Mouse (Mus musculus) neural tube, embryonic 11.5 days (tissue): ENCODE data around the gene Lsamp. TPM values are rescaled to one million over a fixed set of nuclear protein-coding genes. Genes with fewer than 3 reads are reported as not detected.
"Not testable (repeated sequence)": the region's sequence is repeated elsewhere in the genome, so short reads cannot be mapped to it uniquely, and the experiment has no call there.

Experiments
- ATAC-seq: fragments of 200-750 bp; cut with Nextera tagmentation; 2 replicates; pipeline ENCODE4 v1.8.0; 2017; ENCODE audit warnings: moderate number of reproducible peaks, mild to moderate bottlenecking, moderate TSS enrichment, moderate library complexity; ENCODE audit not compliant: insufficient read depth, low FRiP score, low TSS enrichment
- DNase-seq: peaks from one replicate; pipeline ENCODE4 v3.0.0-alpha.2; 2015; ENCODE audit warnings: low spot score
- H3K27ac ChIP-seq: fragments of 300-500 bp; sonication (generic); 2 replicates; pipeline ENCODE4 v1.5.1; 2014; ENCODE audit warnings: low read depth, mild to moderate bottlenecking, low read length
- H3K27me3 ChIP-seq: fragments of 300-500 bp; sonication (generic); 2 replicates; pipeline ENCODE4 v1.6.1; 2014; ENCODE audit warnings: mild to moderate bottlenecking, low read length, mixed read lengths; ENCODE audit not compliant: control insufficient read depth, insufficient read depth
- H3K36me3 ChIP-seq: fragments of 300-500 bp; sonication (generic); 2 replicates; pipeline ENCODE4 v1.6.1; 2014; ENCODE audit warnings: mild to moderate bottlenecking, low read length, moderate library complexity, mixed read lengths; ENCODE audit not compliant: control insufficient read depth, insufficient read depth
- H3K4me1 ChIP-seq: fragments of 300-500 bp; sonication (generic); 2 replicates; pipeline ENCODE4 v1.6.1; 2014; ENCODE audit warnings: low read length, mixed read lengths; ENCODE audit not compliant: control insufficient read depth, insufficient read depth
- H3K4me2 ChIP-seq: fragments of 300-500 bp; sonication (generic); 2 replicates; pipeline ENCODE4 v1.6.1; 2014; ENCODE audit warnings: low read depth, mild to moderate bottlenecking, moderate library complexity
- H3K4me3 ChIP-seq: fragments of 300-500 bp; sonication (generic); 2 replicates; pipeline ENCODE4 v1.5.1; 2014; ENCODE audit warnings: low read depth, low read length
- H3K9ac ChIP-seq: fragments of 300-500 bp; sonication (generic); 2 replicates; pipeline ENCODE4 v1.6.1; 2014; ENCODE audit warnings: mild to moderate bottlenecking, low read length
- H3K9me3 ChIP-seq: fragments of 300-500 bp; sonication (generic); 2 replicates; pipeline ENCODE4 v1.6.1; 2016; ENCODE audit warnings: low read length; ENCODE audit not compliant: control insufficient read depth
- WGBS: fragments of 180-500 bp; shearing (Covaris S2); extraction: QIAGEN DNeasy Blood & Tissue Kit; methylation state at CpG from one replicate; pipeline ENCODE4 v1.1.7; 2014; 5-methylcytosine and 5-hydroxymethylcytosine counted together
- polyA plus RNA-seq: library from polyadenylated mRNA; unstranded; fragments of >200 nt; fragmentation: Nextera tagmentation; extraction: Ambion mirVana; gene quantifications from 2 replicates; pipeline ENCODE4 v1.2.1, GENCODE M21; 2014

The Lsamp gene
- polyA plus RNA-seq, 1 experiment from 2014 or later = 12.6 TPM

DNA sequence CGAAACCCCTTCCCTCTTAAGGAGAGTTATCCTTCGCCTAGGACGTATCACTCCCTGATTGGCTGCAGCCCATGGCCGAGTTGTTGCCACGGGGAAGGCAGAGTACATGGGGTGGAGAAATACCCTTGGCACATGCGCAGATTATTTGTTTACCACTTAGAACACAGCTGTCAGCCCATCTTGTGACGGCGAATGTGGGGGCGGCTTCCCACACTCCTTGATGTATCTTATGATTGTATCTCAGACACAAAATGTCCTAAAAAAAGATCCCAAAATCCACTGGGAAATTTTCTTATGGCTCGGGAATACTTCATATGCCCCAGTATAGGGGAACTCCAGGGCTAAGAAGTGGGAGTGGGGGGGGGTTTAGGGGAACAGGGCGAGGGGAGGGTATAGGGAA lies 2019.3 kb downstream of the Lsamp start:
- not testable (repeated sequence) for H3K4me2 ChIP-seq, H3K27ac ChIP-seq, H3K9me3 ChIP-seq, H3K4me1 ChIP-seq, DNase-seq, ATAC-seq, H3K36me3 ChIP-seq, H3K27me3 ChIP-seq, H3K4me3 ChIP-seq, H3K9ac ChIP-seq
- 93% methylated on average over 8 of the region's 11 CpGs for WGBS

DNA sequence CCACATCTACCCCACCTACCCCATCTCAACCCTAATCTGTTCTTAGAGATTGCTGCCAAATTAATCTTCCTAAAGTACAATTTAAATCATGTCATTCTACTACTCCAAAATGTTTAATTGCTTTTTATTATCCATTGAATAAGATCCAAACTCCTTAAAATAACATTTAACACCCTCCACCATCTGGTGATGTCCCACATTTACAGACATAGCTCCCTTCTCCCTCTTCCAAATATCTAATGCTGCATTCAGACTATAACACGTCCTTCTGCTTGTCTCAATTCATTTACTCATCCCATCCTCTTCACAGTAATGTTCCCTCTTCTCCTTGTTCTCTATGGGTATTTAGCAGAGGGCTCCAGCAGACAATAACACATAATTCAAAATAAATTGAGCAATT lies 2020.0 kb downstream of the Lsamp start:
- DNase-seq (no peak), ATAC-seq (no peak)
- Histone ChIP-seq H3K9me3 (no peaks in the 10 kb centered on the region), H3K9ac (no peak overlapping the region), H3K27ac (no peak overlapping the region), H3K36me3 (no peaks in the 10 kb centered on the region), H3K4me2 (no peak overlapping the region), H3K4me1 (no peaks in the 10 kb centered on the region), H3K27me3 (no peaks in the 10 kb centered on the region), H3K4me3 (no peak overlapping the region)
- WGBS = 76% methylated on average over 1 of the region's 1 CpGs

DNA sequence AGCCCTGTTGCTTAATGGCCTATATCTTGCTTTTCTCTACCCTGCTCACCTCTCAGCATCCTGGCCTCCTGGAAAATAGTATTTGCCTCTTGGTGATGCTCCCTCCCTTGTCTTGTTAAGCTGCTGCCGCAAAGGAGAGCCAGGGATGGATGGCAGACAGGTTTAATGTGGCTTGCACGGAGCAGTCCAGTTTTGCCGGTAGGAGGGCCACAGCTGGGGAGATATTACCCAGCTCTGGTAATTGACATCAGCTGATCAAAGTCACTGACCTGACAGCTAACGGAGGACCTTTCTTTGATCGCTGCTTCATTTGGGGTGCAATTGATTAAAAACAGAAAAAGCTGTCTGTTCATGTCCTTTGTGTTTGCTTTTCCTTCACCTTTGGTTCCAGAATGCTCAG lies 2030.8 kb downstream of the Lsamp start:
- H3K27me3 ChIP-seq = no peaks in the 10 kb centered on the region
- no peak overlapping the region for H3K4me2 ChIP-seq
- H3K4me3 ChIP-seq = no peak overlapping the region
- no peak for ATAC-seq
- no peak overlapping the region for H3K27ac ChIP-seq
- H3K9ac ChIP-seq = no peak overlapping the region
- no peak for DNase-seq
- H3K9me3 ChIP-seq = no peaks in the 10 kb centered on the region
- H3K4me1 ChIP-seq = no peaks in the 10 kb centered on the region; the same call in 1 of the 2 replicates
- H3K36me3 ChIP-seq = no peaks in the 10 kb centered on the region
- WGBS = 40% methylated on average over 5 of the region's 5 CpGs

DNA sequence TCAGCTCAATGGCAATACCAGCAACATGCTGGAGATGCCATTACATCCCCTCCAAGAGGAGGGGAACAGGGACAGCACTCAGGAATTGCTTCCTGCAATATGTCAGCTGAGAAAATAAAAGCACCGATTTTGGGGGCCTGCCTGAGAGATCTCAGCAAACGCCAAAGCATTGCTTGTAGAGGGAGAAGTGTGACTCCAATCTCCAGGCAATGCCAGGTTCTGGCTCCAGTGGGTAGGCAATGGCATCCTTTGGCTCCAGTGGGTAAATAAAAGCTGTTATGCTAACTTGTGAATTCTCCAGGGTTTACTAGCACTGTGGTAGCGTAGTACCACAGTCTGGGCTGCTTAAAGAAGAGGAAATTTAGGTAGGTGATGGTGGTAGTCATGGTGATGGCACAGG lies 2031.3 kb downstream of the Lsamp start:
- DNase-seq (no peak), ATAC-seq (no peak)
- H3K27ac ChIP-seq = no peak overlapping the region
- H3K4me1 ChIP-seq = no peaks in the 10 kb centered on the region; the same call in 1 of the 2 replicates
- no peaks in the 10 kb centered on the region for H3K36me3 ChIP-seq
- no peak overlapping the region for H3K9ac ChIP-seq
- H3K9me3 ChIP-seq = no peaks in the 10 kb centered on the region
- no peak overlapping the region for H3K4me2 ChIP-seq
- H3K4me3 ChIP-seq = no peak overlapping the region
- 50% methylated on average over 3 of the region's 3 CpGs for WGBS
- no peaks in the 10 kb centered on the region for H3K27me3 ChIP-seq

DNA sequence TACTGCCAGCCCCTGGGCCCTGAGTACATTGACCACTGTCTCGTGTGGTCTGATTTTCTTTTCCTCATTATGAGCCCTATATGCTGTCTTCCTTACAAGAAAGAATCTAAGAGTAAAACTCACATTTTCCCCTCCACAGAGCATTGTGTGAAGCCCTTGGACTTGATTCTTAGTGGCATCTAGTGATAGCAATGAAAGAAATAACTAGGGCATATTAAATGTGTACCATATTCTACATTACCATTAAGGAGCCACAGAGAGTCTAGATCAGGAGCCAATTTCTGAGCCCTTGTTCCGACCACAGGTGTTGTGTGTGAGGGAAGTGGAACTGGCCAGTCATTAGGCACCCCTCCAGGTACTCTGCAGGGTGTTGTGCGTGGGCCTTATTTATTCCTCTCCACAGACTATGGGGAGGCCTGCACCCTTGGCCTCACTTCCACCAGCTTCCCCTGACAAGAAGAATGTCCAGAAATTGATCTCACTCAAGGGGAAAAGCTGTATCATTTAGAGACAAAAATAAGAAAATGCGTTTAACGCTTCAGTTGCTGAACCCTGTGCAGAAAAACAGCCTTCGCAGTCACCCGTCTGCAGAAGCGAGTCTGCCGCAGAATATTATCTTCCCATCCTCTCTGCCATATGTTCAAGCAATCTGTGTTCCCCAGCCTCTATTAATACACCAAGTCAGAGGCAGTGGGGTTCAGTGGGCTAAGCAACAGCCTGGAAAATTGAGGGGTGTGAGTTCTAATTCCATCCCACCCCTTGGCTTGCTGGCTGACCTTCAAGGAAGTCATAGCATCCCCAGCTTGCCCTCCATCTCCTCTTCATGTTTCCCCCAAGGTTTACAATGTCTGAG lies 2032.9 kb downstream of the Lsamp start:
- no peak for ATAC-seq
- no peak overlapping the region for H3K4me3 ChIP-seq
- no peaks in the 10 kb centered on the region for H3K36me3 ChIP-seq
- no peak overlapping the region for H3K4me2 ChIP-seq
- H3K9me3 ChIP-seq = no peaks in the 10 kb centered on the region
- no peak overlapping the region for H3K27ac ChIP-seq
- 84% methylated on average over 9 of the region's 9 CpGs for WGBS
- DNase-seq = no peak
- no peak overlapping the region for H3K9ac ChIP-seq
- H3K4me1 ChIP-seq = no peaks in the 10 kb centered on the region; the same call in 1 of the 2 replicates
- no peaks in the 10 kb centered on the region for H3K27me3 ChIP-seq

DNA sequence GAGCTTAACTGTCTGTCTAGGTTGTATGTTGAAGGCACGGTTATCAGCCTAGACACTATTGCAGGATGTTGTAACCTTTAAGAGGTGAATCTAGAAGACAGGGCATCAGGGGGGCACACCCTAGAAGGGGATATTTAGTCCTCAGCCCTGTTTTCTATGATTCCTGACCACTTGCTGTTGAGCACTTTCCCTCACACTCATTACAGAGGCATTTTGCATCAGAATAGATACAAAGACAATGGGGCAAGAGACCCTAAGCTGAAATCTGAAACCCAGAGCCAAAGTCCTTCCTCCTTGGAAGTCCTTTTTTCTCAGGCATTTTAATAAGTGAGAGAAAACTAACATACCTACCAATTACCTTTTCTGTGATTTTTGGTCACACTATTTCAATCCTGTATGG lies 2038.4 kb downstream of the Lsamp start:
- H3K4me3 ChIP-seq = no peak overlapping the region
- no peak overlapping the region for H3K27ac ChIP-seq
- H3K9ac ChIP-seq = no peak overlapping the region
- H3K4me1 ChIP-seq = no peaks in the 10 kb centered on the region
- ATAC-seq = no peak
- WGBS = 44% methylated on average over 1 of the region's 1 CpGs
- DNase-seq = no peak
- no peaks in the 10 kb centered on the region for H3K9me3 ChIP-seq
- H3K27me3 ChIP-seq = no peaks in the 10 kb centered on the region
- H3K36me3 ChIP-seq = no peaks in the 10 kb centered on the region
- H3K4me2 ChIP-seq = no peak overlapping the region

DNA sequence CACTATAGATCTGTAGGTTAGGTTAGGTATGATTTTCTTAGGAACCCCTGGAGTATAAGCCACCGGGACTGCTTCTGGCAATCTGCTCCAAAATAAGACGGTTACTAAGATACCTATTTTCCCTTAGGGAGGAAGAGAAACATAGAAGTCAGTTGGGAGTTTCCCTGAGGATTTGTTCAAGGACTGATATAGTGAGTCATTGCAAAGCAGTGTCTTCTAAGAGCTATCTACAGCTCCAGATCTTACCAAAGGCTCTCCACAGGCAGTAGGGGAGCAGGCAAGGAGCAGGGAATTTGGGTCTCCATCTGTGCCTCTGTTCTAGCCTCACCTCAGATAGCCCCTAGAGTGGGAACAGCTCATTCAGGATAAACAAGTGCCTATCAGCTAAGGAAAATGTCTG lies 2047.9 kb downstream of the Lsamp start:
- 87% methylated on average over 2 of the region's 2 CpGs for WGBS
- Histone ChIP-seq H3K27ac (no peak overlapping the region), H3K9ac (no peak overlapping the region), H3K4me1 (no peaks in the 10 kb centered on the region), H3K36me3 (no peaks in the 10 kb centered on the region), H3K4me3 (no peak overlapping the region), H3K9me3 (no peaks in the 10 kb centered on the region), H3K27me3 (no peaks in the 10 kb centered on the region), H3K4me2 (no peak overlapping the region)
- no peak for DNase-seq
- ATAC-seq = no peak

DNA sequence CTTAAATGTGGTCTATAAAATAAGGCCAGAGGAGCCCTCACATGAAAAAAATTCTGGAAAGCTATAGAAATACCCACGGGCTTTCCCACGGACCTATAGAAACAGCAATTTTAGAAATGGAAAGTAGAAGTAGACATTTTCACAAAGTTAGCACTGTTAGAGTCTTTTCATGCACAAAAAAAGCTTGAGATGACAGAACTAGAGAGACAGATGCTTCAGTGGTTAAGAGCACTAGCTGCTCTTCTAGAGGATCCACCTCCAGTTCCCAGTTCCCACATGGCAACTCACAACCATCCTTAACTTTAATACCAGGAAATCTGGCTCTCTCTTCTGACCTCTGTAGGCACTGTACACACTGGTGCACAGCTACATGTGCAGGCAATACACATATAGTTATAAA lies 2049.3 kb downstream of the Lsamp start:
- Histone ChIP-seq H3K4me2 (no peak overlapping the region), H3K4me3 (no peak overlapping the region), H3K9ac (no peak overlapping the region), H3K36me3 (no peaks in the 10 kb centered on the region), H3K4me1 (no peaks in the 10 kb centered on the region), H3K9me3 (no peaks in the 10 kb centered on the region), H3K27me3 (no peaks in the 10 kb centered on the region), H3K27ac (no peak overlapping the region)
- no peak for DNase-seq
- ATAC-seq = no peak
- 98% methylated on average over 2 of the region's 2 CpGs for WGBS

DNA sequence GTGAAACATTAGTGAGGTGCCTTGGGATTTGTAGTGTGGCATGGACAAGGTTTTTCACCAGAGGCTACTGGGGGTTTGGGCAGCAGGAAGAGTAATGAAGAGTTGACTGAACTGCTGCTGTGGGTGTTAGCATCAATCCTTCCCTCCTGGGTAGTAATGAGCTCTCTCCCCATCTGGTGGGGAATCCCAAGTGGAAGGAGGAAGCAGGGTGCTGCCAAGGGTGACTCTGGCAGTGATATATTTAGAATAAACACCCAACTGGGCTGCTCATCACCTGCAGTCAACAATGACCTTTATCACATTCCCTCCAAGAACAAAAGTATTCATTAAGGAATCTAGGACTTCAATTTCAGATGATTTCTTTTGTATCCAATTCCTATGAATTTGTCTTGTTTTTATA lies 2064.0 kb downstream of the Lsamp start:
- Histone ChIP-seq H3K27me3 (no peaks in the 10 kb centered on the region), H3K27ac (no peak overlapping the region), H3K4me2 (no peak overlapping the region), H3K9me3 (no peaks in the 10 kb centered on the region), H3K4me3 (no peak overlapping the region), H3K4me1 (no peaks in the 10 kb centered on the region), H3K36me3 (no peaks in the 10 kb centered on the region), H3K9ac (no peak overlapping the region)
- DNase-seq (no peak), ATAC-seq (no peak)
